Mouse (Mus musculus) CD4-positive, CD25-positive, alpha-beta regulatory T cell (primary cell): ENCODE results near the gene Clint1. TPM values are rescaled to one million over a fixed set of nuclear protein-coding genes. Genes with fewer than 3 reads are reported as not detected.

Experiments used
- polyA plus RNA-seq: library from polyadenylated mRNA; unstranded; fragments of 100-300 nt; shearing (Covaris generic); gene quantifications from one replicate; pipeline ENCODE4 v1.2.1, GENCODE M21; 2017

Gene Clint1
- 252 TPM for polyA plus RNA-seq

DNA sequence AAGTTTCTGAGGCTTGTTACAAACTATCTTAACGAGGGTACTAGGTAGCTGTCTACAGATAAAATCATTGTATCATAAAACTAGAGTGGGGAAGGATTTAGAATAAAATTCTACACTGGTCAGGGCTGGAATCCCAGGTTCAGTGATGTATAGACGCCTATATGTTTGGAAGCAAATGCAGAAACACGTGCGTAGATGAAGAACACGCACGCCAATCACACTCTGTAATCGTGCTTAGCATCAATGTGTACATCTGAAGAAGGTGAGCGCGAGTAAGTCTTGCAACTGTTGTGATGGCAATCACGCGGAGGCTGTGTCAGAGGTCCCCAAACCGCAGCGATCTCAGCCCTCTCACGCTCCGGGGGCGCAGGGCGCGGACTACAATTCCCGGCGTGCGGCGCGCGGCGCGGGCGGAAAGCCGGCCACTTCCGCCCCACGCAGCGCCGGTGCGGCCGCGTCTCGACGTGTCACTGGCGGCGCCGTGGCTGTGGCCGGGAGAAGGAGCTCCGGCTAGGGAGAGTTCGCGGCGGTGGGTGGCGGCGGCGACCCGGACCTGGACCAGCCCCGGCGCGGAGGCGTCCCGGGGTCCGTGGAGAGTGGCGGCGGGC lies at the start of gene Clint1:
Gene Clint1, plus strand, starts transcription at position 536 of the 608 bp plus-strand sequence.

DNA sequence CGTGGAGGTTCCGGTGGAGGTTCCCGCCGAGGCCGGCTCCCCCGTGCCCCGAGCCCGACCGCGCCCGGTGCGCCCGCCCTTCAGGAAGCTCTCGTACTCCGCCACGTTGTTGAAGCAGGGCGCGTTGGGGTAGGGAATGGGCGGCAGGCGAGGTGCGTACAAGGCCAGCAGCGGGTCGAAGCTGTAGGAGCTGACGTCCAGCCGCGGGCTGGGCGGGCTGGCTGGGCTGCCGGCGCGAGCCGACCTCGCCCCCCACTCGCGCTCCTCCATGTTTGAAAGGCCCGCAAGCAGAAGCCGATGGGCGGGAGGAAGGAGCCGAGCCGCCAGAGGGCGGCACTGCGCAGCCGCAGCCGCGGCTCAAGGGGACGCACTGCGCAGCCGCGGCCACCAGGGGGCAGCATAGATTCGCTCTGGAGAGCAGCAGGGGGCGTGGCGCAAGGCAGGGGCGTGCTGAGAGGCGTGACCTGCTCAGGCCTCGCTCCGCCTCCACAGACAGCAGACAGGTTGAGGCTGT lies 92.8 kb downstream of the Clint1 start, which contains the start of gene Lsm11:
Gene Lsm11, minus strand, starts transcription at position 293 of the 514 bp plus-strand sequence.

DNA sequence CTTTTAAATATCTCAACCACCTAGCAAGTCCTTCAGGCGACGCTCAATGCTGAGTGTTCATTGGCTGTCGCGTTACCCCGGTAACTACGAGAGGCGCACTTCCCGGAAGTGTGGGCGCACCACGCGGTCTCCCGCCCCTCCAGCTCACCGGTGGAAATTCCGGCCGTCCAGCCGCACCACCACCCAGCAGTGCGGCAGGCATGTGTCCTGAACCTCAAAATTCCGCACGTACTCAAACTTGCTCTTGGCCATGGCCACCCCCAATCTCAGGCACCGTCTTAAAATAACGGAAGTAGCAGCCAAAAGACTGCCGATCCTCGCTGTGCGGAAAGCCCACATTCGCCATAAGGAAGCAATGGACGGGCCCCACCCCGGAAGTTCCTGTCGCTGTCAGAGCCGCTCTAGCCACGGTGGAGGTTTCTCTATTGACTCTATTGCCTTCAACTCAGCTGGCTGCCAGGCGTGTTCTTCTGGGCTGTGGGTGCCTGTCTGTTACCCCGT lies 103.3 kb downstream of the Clint1 start, which contains the start of gene Thg1l:
Gene Thg1l, minus strand, starts transcription at position 368 of the 501 bp plus-strand sequence.

Other genes with a start within 250 kb of the Clint1 start
- 10.5 TPM for gene Lsm11, start 92.9 kb downstream of the Clint1 start, polyA plus RNA-seq
- gene Thg1l, start 103.4 kb downstream of the Clint1 start, polyA plus RNA-seq, result 4.6 TPM
- gene Sox30, start 128.3 kb downstream of the Clint1 start, polyA plus RNA-seq, result 0.10 TPM
- 15.3 TPM for gene Gm12166, start 200.3 kb downstream of the Clint1 start, polyA plus RNA-seq
- 58.5 TPM for gene Adam19, start 203.9 kb downstream of the Clint1 start, polyA plus RNA-seq